Mouse (Mus musculus) heart, adult 9 months (tissue): ENCODE results near the gene Ccm2l.

Source experiments
- DNase-seq, 2 experiments: peaks; one replicate each; pipeline ENCODE4 v3.0.0; 2022; ENCODE audit warnings: low spot score in 2 of 2

Ccm2l gene

GRCm38 (mm10) chr2:153065747-153066508 lies at the start of gene Ccm2l:
Gene Ccm2l (plus strand): TSS chr2:153065955.
- DNase-seq, result peak; percentile 63 to 80

- no peak for DNase-seq
These were observed 49.0 kb upstream of the Ccm2l start for GRCm38 (mm10) chr2:153016786-153017185.

- DNase-seq, result no peak
These were observed 46.4 kb upstream of the Ccm2l start for GRCm38 (mm10) chr2:153019355-153019754.

GRCm38 (mm10) chr2:153021163-153021562 lies 44.6 kb upstream of the Ccm2l start:
- no peak for DNase-seq

DNA sequence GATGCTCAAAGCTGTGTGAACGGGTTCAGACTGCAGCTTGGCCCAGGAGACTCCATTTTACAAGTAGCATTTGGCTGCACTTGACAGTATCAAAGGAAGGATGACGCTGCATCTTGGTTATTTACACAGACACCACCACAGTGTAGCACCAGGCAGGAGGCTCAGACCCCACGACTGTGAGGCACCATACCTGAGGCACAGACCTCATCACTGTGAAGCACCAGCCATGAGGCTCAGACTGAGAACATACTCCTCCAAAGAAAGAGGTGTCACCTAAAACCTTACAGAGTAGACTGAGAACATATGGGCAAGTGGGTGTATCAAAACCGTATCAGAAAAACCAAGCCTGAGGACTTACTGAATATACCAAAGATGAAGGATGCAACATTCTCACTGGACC lies 42.9 kb upstream of the Ccm2l start:
- DNase-seq, result no peak

DNA sequence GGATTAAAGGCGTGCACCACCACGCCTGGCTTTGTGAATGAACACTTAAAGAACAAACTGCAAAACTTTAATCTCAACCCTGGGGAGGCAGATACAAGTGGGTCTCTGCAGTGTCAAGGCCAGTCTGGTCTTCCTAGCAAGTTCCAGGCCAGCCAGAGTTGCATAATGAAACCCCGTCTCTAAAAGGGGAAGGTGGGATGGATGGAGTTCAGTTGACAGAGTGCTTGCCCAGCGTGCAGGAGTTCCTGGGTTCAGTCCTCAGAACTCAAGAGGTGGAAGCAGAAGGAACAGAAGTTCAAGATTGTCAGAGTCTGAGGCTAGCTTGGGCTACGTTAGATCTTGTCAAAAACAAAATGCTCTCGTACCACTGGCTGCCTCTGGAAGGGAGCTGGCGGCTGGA lies 39.7 kb upstream of the Ccm2l start:
- DNase-seq, result no peak

DNA sequence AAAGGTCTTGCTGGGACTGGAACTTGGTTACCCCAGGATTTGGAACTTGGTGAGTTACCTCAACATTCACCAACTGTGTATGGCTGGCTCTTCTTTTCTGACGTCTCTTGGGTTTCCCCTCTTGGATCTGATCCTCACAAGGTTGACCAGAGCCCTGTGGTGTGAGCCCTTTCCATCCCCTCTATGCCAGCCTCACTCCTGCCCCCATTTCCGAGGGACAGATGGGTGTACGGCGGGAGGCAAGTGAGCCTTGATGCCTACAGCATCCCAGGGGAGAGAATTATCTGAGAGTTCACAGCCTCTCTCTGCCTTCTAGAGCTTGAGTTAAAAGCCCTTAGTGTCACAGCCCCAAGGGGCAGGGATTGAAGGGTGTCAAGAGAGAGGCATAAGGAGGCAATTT lies 38.3 kb upstream of the Ccm2l start:
- no peak for DNase-seq

- DNase-seq, result no peak
These were observed 35.3 kb upstream of the Ccm2l start for GRCm38 (mm10) chr2:153030422-153030821.

DNA sequence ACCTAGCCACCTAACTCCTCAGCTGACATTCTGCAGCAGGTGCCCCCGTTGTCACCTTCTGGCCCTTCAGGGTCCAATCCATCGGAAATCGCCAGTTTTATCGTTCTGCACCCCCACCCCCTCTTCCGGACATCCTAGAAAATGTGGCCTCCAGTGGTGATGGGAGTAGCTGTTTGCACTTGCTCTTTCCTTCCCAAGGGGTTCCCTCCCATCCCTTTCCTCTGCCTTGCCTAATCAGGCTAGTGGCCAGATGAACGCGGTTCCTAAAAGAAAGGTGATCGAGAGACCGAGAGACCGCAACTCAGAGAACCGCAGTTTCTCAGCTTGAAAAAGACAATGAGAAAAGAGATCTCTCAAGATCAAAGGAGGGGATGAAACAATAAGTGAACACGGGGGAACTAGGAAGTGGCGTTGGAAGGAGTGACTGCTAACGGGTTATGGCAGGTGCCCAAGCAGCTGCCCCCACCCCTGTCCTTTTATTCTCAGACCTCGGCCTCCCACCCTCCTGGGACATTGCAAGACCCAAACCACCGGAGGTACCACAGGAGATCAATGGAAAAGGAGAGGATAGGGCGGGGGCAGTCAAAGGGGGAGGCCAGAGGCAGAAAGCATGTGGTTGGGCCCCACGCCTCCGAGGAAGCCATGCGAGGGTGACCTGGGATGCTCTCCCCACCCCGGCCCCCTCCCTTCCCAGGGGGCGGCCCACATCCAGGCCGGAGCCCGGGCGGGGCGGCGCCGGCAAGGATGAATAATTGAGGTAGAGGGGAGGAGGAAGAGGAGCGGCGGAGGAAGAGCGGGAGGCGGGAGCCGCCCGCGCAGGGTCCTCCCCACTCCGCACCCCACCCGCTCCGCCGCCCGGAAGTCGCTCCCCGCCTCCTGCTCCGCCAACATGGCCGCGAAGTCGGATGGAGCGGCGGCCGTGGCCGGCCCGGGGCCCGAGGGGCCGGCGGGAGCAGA lies 34.4 kb upstream of the Ccm2l start, which contains the start of gene Xkr7:
Gene Xkr7 (plus strand): TSS at position 727 of the 957 bp plus-strand sequence.
- no peak for DNase-seq

- peak; percentile 34 to 36 for DNase-seq
These were observed 33.5 kb upstream of the Ccm2l start for GRCm38 (mm10) chr2:153032083-153032842.

DNA sequence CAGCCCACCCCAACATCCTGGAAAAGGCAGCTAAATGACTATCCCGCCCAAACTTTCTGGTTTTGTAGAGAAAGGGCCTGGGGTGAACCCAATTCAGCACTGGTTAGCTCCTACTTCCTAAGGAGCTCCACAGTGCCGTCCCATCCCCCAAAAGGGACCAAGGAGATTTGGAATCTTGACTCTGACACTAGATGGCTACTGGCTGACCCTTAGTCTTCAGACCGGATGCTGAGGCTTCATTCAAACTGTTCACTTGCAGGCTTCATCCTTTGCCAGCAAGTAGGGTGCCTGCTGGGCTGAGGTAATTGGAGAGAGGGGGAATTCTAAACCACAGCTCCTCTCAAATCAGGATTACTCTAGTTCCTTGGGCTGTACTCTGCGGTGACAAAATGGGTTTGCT lies 32.8 kb upstream of the Ccm2l start:
- DNase-seq, result no peak

- no peak for DNase-seq
These were observed 32.1 kb upstream of the Ccm2l start for GRCm38 (mm10) chr2:153033545-153034230.

GRCm38 (mm10) chr2:153036690-153037089 lies 29.1 kb upstream of the Ccm2l start:
- DNase-seq, result no peak

- DNase-seq, result no peak
These were observed 21.9 kb upstream of the Ccm2l start for GRCm38 (mm10) chr2:153043886-153044285.

- no peak for DNase-seq
These were observed 19.9 kb upstream of the Ccm2l start for GRCm38 (mm10) chr2:153045884-153046299.

- DNase-seq, result peak in 1 of 2 experiments; percentile 38
These were observed 17.8 kb upstream of the Ccm2l start for GRCm38 (mm10) chr2:153047828-153048465.

- DNase-seq, result no peak
These were observed 16.3 kb upstream of the Ccm2l start for GRCm38 (mm10) chr2:153049288-153049996.

GRCm38 (mm10) chr2:153049997-153050358 lies 15.8 kb upstream of the Ccm2l start:
- DNase-seq, result no peak

DNA sequence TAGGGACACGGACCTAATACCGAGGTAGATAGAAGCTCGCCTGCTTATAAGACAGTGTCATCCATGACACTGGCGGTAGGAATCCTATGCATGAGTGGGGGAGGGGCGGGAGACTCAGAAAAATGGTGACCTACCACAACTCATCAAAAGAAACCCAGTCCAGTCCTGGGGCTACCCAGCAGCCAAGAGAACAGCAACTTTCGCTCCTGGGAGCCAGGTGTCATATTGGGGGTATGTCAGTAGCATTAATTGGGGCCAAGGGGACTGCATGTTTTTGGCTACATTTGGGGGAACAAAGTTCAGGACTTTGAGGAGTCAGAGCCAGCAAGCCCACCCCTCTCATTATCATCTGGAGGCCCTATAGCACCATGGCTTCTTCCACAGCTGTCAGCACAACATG lies 14.7 kb upstream of the Ccm2l start:
- DNase-seq, result no peak

DNA sequence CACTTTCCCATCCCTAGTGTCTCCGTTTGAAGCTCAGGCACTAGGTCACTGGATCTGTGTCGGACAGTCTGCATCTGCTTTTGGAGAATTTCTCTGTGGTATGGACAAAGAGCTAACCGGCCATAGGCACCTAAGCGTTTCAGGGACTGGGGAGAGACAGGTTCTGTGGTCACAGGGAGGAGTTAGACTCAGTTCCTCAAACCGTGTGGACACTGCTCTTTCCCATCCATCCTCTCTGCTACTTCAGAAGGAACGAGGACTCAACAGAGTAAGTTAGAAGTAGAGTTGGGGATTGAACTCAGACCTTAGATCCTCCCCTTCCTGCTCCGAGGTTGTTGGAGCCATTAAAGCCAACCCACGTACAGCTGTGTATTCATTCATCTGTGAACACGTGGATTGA lies 14.2 kb upstream of the Ccm2l start:
- DNase-seq, result no peak
